Mouse (Mus musculus) intestine, embryonic 16.5 days (tissue): ENCODE data around the gene St6galnac5. TPM values are rescaled to one million over a fixed set of nuclear protein-coding genes. Genes with fewer than 3 reads are reported as not detected.

Experiments
- ATAC-seq: fragments of 200-750 bp; cut with Nextera tagmentation; 2 replicates; pipeline ENCODE4 v1.8.0; 2017; ENCODE audit warnings: moderate TSS enrichment, moderate library complexity
- H3K27ac ChIP-seq: fragments of 300-500 bp; sonication (generic); 2 replicates; pipeline ENCODE4 v1.5.1; 2014; ENCODE audit warnings: mild to moderate bottlenecking, low read length
- H3K27me3 ChIP-seq: fragments of 300-500 bp; sonication (generic); replicated peaks from 2 replicates; pipeline ENCODE4 v1.6.1; 2014; ENCODE audit warnings: low read length, control low read depth, mixed read lengths; ENCODE audit not compliant: control insufficient read depth, insufficient read depth
- H3K36me3 ChIP-seq: fragments of 300-500 bp; sonication (generic); 2 replicates; pipeline ENCODE4 v1.6.1; 2014; ENCODE audit warnings: low read length, control low read depth; ENCODE audit not compliant: control insufficient read depth, insufficient read depth
- H3K4me1 ChIP-seq: fragments of 300-500 bp; sonication (generic); 2 replicates; pipeline ENCODE4 v1.6.1; 2014; ENCODE audit warnings: low read length, control low read depth, mixed read lengths; ENCODE audit not compliant: control insufficient read depth, insufficient read depth
- H3K4me2 ChIP-seq: fragments of 300-500 bp; sonication (generic); 2 replicates; pipeline ENCODE4 v1.6.1; 2014; ENCODE audit warnings: low read depth, low read length, control low read depth
- H3K4me3 ChIP-seq: fragments of 300-500 bp; sonication (generic); 2 replicates; pipeline ENCODE4 v1.5.1; 2014; ENCODE audit warnings: mild to moderate bottlenecking, low read length
- H3K9ac ChIP-seq: fragments of 300-500 bp; sonication (generic); 2 replicates; pipeline ENCODE4 v1.6.1; 2014; ENCODE audit warnings: low read depth, low read length
- H3K9me3 ChIP-seq: fragments of 300-500 bp; sonication (generic); 2 replicates; pipeline ENCODE4 v1.6.1; 2016; ENCODE audit warnings: low read length, control low read depth; ENCODE audit not compliant: control insufficient read depth
- WGBS: fragments of 180-500 bp; shearing (Covaris S2); extraction: QIAGEN DNeasy Blood & Tissue Kit; methylation state at CpG from one replicate; pipeline ENCODE4 v1.1.7; 2014; 5-methylcytosine and 5-hydroxymethylcytosine counted together
- polyA plus RNA-seq: library from polyadenylated mRNA; unstranded; fragments of >200 nt; fragmentation: Nextera tagmentation; extraction: Ambion mirVana; gene quantifications from 2 replicates; pipeline ENCODE4 v1.2.1, GENCODE M21; 2015

Gene St6galnac5
- polyA plus RNA-seq, 1 experiment from 2014 or later = 0.28 TPM

GRCm38 (mm10) chr3:152770056-152770455, 212.0 kb downstream of the St6galnac5 start:
- Histone ChIP-seq H3K36me3 (no peaks in the 10 kb centered on the region), H3K4me1 (no peaks in the 10 kb centered on the region), H3K27me3 (no peaks in the 10 kb centered on the region), H3K9me3 (no peaks in the 10 kb centered on the region), H3K27ac (no peak overlapping the region), H3K4me2 (no peak overlapping the region), H3K9ac (no peak overlapping the region), H3K4me3 (no peak overlapping the region)
- ATAC-seq = no peak
- WGBS = 82% methylated on average over 6 of the region's 6 CpGs

GRCm38 (mm10) chr3:152767485-152767884, 214.6 kb downstream of the St6galnac5 start:
- no peak overlapping the region for H3K27ac ChIP-seq
- H3K36me3 ChIP-seq = no peaks in the 10 kb centered on the region
- ATAC-seq = no peak
- H3K4me3 ChIP-seq = no peak overlapping the region
- no peak overlapping the region for H3K4me2 ChIP-seq
- no peaks in the 10 kb centered on the region for H3K9me3 ChIP-seq
- H3K9ac ChIP-seq = no peak overlapping the region
- peaks cover 9% of the 10 kb centered on the region; the same call in 1 of the 2 replicates for H3K4me1 ChIP-seq
- no peaks in the 10 kb centered on the region for H3K27me3 ChIP-seq
- 53% methylated on average over 11 of the region's 11 CpGs for WGBS
